Mouse (Mus musculus): Measurements from ENCODE around the gene Srrm1.
A peak's percentile ranks its signal among the peaks of the same experiment; 100 is the strongest.

Gene Srrm1

GRCm38 (mm10) chr4:135271881-135272616, 81.1 kb downstream of the Srrm1 start:
- peak; percentile 66 for DNase-seq

DNA sequence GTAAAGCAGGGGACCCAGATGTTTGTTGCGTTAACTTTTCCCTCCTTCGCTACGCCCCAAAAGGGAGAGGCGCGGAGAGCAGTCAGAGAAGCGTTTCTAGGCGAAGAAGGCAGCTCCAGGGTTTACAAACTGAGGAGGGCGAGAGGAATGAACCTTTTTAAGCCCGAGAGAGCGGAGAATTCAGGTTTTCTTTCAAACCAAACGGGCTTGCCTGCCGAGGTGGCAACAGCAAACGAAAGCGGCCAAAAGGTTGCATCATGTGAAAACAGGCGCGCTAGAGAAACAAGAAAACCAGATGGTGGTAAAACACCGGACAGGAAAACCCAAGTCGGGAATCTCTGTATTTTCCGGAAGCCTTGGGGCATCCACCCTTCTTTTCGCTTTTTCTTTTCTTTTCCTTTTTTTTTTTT, 81.7 kb downstream of the Srrm1 start:
- DNase-seq, result no peak

Data from kidney, adult 11 months (tissue).